Mouse (Mus musculus): Measurements from ENCODE around the gene Apmap.
A peak's percentile ranks its signal among the peaks of the same experiment; 100 is the strongest.

GRCm38 (mm10) chr2:150608872-150609560, 649 bp upstream of the Apmap start:
- peak; percentile 95; the same call in 1 of the 2 replicates for TF ChIP-seq CTCF (IDR thresholded peaks at IDR 0.05)
- TF ChIP-seq POLR2A (IDR thresholded peaks at IDR 0.05; ENCODE audit: insufficient read depth, low read depth, low read length), result no peak
- no peak for TF ChIP-seq EP300 (IDR thresholded peaks at IDR 0.05; ENCODE audit: insufficient read depth, low read depth, low read length)

Measured in heart, adult 2 months (tissue).